Mouse (Mus musculus): ENCODE results near the gene 4930467E23Rik.
"Not testable (repeated sequence)": the region's sequence is repeated elsewhere in the genome, so short reads cannot be mapped to it uniquely, and the experiment has no call there.

DNA sequence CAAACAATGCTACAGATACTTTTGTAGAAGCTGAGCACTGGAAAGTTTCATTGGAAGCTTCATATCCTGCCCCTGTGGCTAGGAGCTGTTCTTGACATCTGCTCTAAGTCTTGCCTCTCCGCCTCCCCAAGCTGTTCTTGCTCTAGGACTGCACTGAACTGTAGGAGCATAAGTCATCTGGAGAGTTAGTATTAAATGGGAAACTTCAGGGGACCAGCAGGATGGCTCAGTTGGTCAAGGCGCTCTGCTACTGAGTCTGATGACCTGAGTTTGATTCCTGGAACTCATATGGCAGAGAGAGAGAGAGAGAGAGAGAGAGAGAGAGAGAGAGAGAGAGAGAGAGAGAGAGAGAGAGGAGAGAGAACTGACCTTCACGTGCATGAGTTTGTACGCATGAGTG is 16.6 kb upstream of the 4930467E23Rik start:
- TF ChIP-seq POLR2AphosphoS2 (IDR thresholded peaks at IDR 0.05; ENCODE audit: low read depth, low read length); MEF2A (IDR thresholded peaks at IDR 0.05; ENCODE audit: borderline replicate concordance, low read depth, low read length); SMC3 (IDR thresholded peaks at IDR 0.05; ENCODE audit: low read depth, low read length); HCFC1 (IDR thresholded peaks at IDR 0.05; ENCODE audit: low read depth, low read length); CTCF (conservative IDR thresholded peaks at IDR 0.05 in 1 of 2, IDR thresholded peaks at IDR 0.05 in 1 of 2; ENCODE audit: low read depth in 2 of 2, low read length in 2 of 2); E2F4 (IDR thresholded peaks at IDR 0.05; ENCODE audit: insufficient replicate concordance, low read depth, low read length); POLR2A (IDR thresholded peaks at IDR 0.05; ENCODE audit: low read depth, low read length); MAX (IDR thresholded peaks at IDR 0.05; ENCODE audit: low read length); NRF1 (IDR thresholded peaks at IDR 0.05; ENCODE audit: low read depth, low read length); USF1 (IDR thresholded peaks at IDR 0.05; ENCODE audit: low read depth, low read length); ZKSCAN1 (IDR thresholded peaks at IDR 0.05; ENCODE audit: borderline replicate concordance, low read depth, low read length); ETS1 (conservative IDR thresholded peaks at IDR 0.05; ENCODE audit: low read depth, low read length); MAFK (IDR thresholded peaks at IDR 0.05; ENCODE audit: insufficient replicate concordance, low read length); JUND (conservative IDR thresholded peaks at IDR 0.05; ENCODE audit: low read depth, low read length): not testable (repeated sequence)
